Mouse (Mus musculus) heart, postnatal 0 days (tissue): ENCODE results near the gene 1700023F06Rik. TPM values are rescaled to one million over a fixed set of nuclear protein-coding genes. Genes with fewer than 3 reads are reported as not detected.

Experiments used
- ATAC-seq: fragments of 200-750 bp; cut with Nextera tagmentation; 2 replicates; pipeline ENCODE4 v1.8.0; 2017; ENCODE audit warnings: low read depth, moderate number of reproducible peaks, moderate library complexity; ENCODE audit not compliant: insufficient read depth
- DNase-seq: peaks from one replicate; pipeline ENCODE4 v3.0.0-alpha.2; 2016; ENCODE audit warnings: low spot score
- H3K27ac ChIP-seq: fragments of 300-500 bp; sonication (generic); 2 replicates; pipeline ENCODE4 v1.5.1; 2014; ENCODE audit warnings: low read depth, mild to moderate bottlenecking
- H3K27me3 ChIP-seq: fragments of 300-500 bp; sonication (generic); 2 replicates; pipeline ENCODE4 v1.6.1; 2014; ENCODE audit warnings: low read length, mixed read lengths; ENCODE audit not compliant: control insufficient read depth, insufficient read depth
- H3K36me3 ChIP-seq: fragments of 300-500 bp; sonication (generic); replicated peaks from 2 replicates; pipeline ENCODE4 v1.6.1; 2014; ENCODE audit warnings: low read length, mixed read lengths; ENCODE audit not compliant: control insufficient read depth, insufficient read depth
- H3K4me1 ChIP-seq: fragments of 300-500 bp; sonication (generic); 2 replicates; pipeline ENCODE4 v1.6.1; 2014; ENCODE audit warnings: antibody characterized with exemption; ENCODE audit not compliant: control insufficient read depth, insufficient read depth
- H3K4me2 ChIP-seq: fragments of 300-500 bp; sonication (generic); 2 replicates; pipeline ENCODE4 v1.6.1; 2014; ENCODE audit warnings: low read depth, mild to moderate bottlenecking, low read length, moderate library complexity
- H3K4me3 ChIP-seq: fragments of 300-500 bp; sonication (generic); 2 replicates; pipeline ENCODE4 v1.5.1; 2014; ENCODE audit warnings: low read depth, low read length
- H3K9ac ChIP-seq: fragments of 300-500 bp; sonication (generic); replicated peaks from 2 replicates; pipeline ENCODE4 v1.6.1; 2014; ENCODE audit warnings: low read depth, low read length, mixed read lengths
- H3K9me3 ChIP-seq: fragments of 300-500 bp; sonication (generic); replicated peaks from 2 replicates; pipeline ENCODE4 v1.6.1; 2016; ENCODE audit warnings: low read length; ENCODE audit not compliant: control insufficient read depth
- CTCF ChIP-seq: IDR thresholded peaks from 2 replicates; pipeline ENCODE4 v1.5.1; 2016; ENCODE audit warnings: antibody characterized with exemption, control low read depth, low read depth
- EP300 ChIP-seq: IDR thresholded peaks from 2 replicates; pipeline ENCODE4 v1.6.1; 2016; ENCODE audit warnings: antibody characterized with exemption, low read depth
- WGBS: fragments of 180-500 bp; shearing (Covaris S2); extraction: QIAGEN DNeasy Blood & Tissue Kit; methylation state at CpG from one replicate; pipeline ENCODE4 v1.1.7; 2014; 5-methylcytosine and 5-hydroxymethylcytosine counted together
- polyA plus RNA-seq: library from polyadenylated mRNA; unstranded; fragments of >200 nt; fragmentation: Nextera tagmentation; extraction: Ambion mirVana; gene quantifications from 2 replicates; pipeline ENCODE4 v1.2.1, GENCODE M21; 2015
- total RNA-seq: library from RNA; depleted of rRNA; stranded (reverse); fragments of >200 nt; gene quantifications from 2 replicates; pipeline ENCODE4 v1.2.3, GENCODE M21; 2014; ENCODE audit warnings: low replicate concordance

Gene 1700023F06Rik
- total and polyA plus RNA-seq, 2 experiments from 2014 or later, result not detected

- 55% methylated on average over 6 of the region's 6 CpGs for WGBS
- Histone ChIP-seq H3K27ac (0 out of 2 replicates have a peak overlapping the region, but pooled peaks have one; percentile 0), H3K4me1 (0 out of 2 replicates have a peak, but pooled peaks cover 16% of the 10 kb centered on the region), H3K36me3 (no peaks in the 10 kb centered on the region), H3K4me3 (peak overlapping the region; percentile 74; the same call in 1 of the 2 replicates), H3K9me3 (no peaks in the 10 kb centered on the region), H3K4me2 (peak overlapping the region; percentile 99; the same call in 1 of the 2 replicates), H3K27me3 (peaks cover 26% of the 10 kb centered on the region), H3K9ac (no peak overlapping the region)
- TF ChIP-seq CTCF, result no peak
- TF ChIP-seq EP300, result no peak
- DNase-seq, result no peak
- no peak for ATAC-seq
Observed at GRCm38 (mm10) chr11:103172392-103173040, 35.8 kb downstream of the 1700023F06Rik start.

- DNase-seq, result no peak
- TF ChIP-seq EP300 (no peak), CTCF (no peak)
- H3K27me3 ChIP-seq, result peaks cover 26% of the 10 kb centered on the region
- H3K4me1 ChIP-seq, result 0 out of 2 replicates have a peak, but pooled peaks cover 9% of the 10 kb centered on the region
- 55% methylated on average over 9 of the region's 9 CpGs for WGBS
- H3K9ac ChIP-seq, result peak overlapping the region; percentile 70; the same call in 1 of the 2 replicates
- H3K36me3 ChIP-seq, result no peaks in the 10 kb centered on the region
- peak overlapping the region; percentile 74 for H3K4me3 ChIP-seq
- peak overlapping the region; percentile 99 for H3K4me2 ChIP-seq
- ATAC-seq, result no peak
- H3K9me3 ChIP-seq, result no peaks in the 10 kb centered on the region
- H3K27ac ChIP-seq, result 0 out of 2 replicates have a peak overlapping the region, but pooled peaks have one; percentile 0
Observed at GRCm38 (mm10) chr11:103171703-103172391, 36.5 kb downstream of the 1700023F06Rik start.

GRCm38 (mm10) chr11:103171286-103171620 lies 37.1 kb downstream of the 1700023F06Rik start:
- peak overlapping the region; percentile 13; the same call in 1 of the 2 replicates for H3K27ac ChIP-seq
- ATAC-seq, result no peak

GRCm38 (mm10) chr11:103170494-103171285 lies 37.7 kb downstream of the 1700023F06Rik start, which contains the start of gene Fmnl1:
Gene Fmnl1, plus strand, starts transcription at chr11:103171107.
- Histone ChIP-seq H3K9me3 (no peaks in the 10 kb centered on the region), H3K4me3 (peak within 1 kb of the TSS; percentile 74), H3K27me3 (peaks cover 26% of the 10 kb centered on the region), H3K4me1 (0 out of 2 replicates have a peak, but pooled peaks cover 7% of the 10 kb centered on the region), H3K27ac (peak within 1 kb of the TSS; percentile 13; the same call in 1 of the 2 replicates), H3K9ac (peak within 1 kb of the TSS; percentile 70), H3K4me2 (peak within 1 kb of the TSS; percentile 99), H3K36me3 (no peaks in the 10 kb centered on the region)
- no peak for DNase-seq
- 1% methylated on average over 55 of the region's 84 CpGs for WGBS
- ATAC-seq, result peak; percentile 47; the same call in 1 of the 2 replicates
- TF ChIP-seq CTCF (no peak), EP300 (no peak)

More at GRCm38 (mm10) chr11:103171286-103171620, 37.1 kb downstream of the 1700023F06Rik start:
- WGBS, result 2% methylated on average over 18 of the region's 23 CpGs
- DNase-seq, result no peak
- no peak for TF ChIP-seq CTCF
- no peak for TF ChIP-seq EP300
- Histone ChIP-seq H3K36me3 (no peaks in the 10 kb centered on the region), H3K4me3 (peak overlapping the region; percentile 74), H3K4me1 (0 out of 2 replicates have a peak, but pooled peaks cover 7% of the 10 kb centered on the region), H3K4me2 (peak overlapping the region; percentile 99), H3K9me3 (no peaks in the 10 kb centered on the region), H3K27me3 (peaks cover 26% of the 10 kb centered on the region), H3K9ac (peak overlapping the region; percentile 70)

- Histone ChIP-seq H3K36me3 (no peaks in the 10 kb centered on the region), H3K4me2 (peak overlapping the region; percentile 99; the same call in 1 of the 2 replicates), H3K27ac (no peak overlapping the region), H3K9me3 (no peaks in the 10 kb centered on the region), H3K4me1 (0 out of 2 replicates have a peak, but pooled peaks cover 7% of the 10 kb centered on the region), H3K4me3 (peak overlapping the region; percentile 74; the same call in 1 of the 2 replicates), H3K9ac (peak overlapping the region; percentile 70; the same call in 1 of the 2 replicates), H3K27me3 (peaks cover 26% of the 10 kb centered on the region)
- 61% methylated on average over 3 of the region's 3 CpGs for WGBS
- no peak for TF ChIP-seq EP300
- no peak for TF ChIP-seq CTCF
- DNase-seq (no peak), ATAC-seq (no peak)
Observed at GRCm38 (mm10) chr11:103170111-103170493, 38.3 kb downstream of the 1700023F06Rik start.
